Mouse (Mus musculus): ENCODE results near the gene Sppl2b. TPM values are rescaled to one million over a fixed set of nuclear protein-coding genes. Genes with fewer than 3 reads are reported as not detected.

The Sppl2b gene
- polyA plus RNA-seq, 1 experiment from 2014 or later, result 61.0 TPM

GRCm38 (mm10) chr10:80904004-80904693 lies 49.1 kb downstream of the Sppl2b start:
- H3K4me3 ChIP-seq, result no peak overlapping the region
- no peak overlapping the region for H3K4me2 ChIP-seq (replicated peaks)
- 87% methylated on average over 28 of the region's 28 CpGs for WGBS
- H3K27me3 ChIP-seq, result no peaks in the 10 kb centered on the region
- no peak for ATAC-seq (replicated peaks)
- no peak overlapping the region for H3K9ac ChIP-seq (replicated peaks)
- no peaks in the 10 kb centered on the region for H3K9me3 ChIP-seq
- H3K4me1 ChIP-seq, result peaks cover 10% of the 10 kb centered on the region
- peaks cover 48% of the 10 kb centered on the region for H3K36me3 ChIP-seq
- no peak overlapping the region for H3K27ac ChIP-seq (replicated peaks)

GRCm38 (mm10) chr10:80904709-80905108 lies 49.6 kb downstream of the Sppl2b start:
- Histone ChIP-seq H3K4me2 (replicated peaks) (no peak overlapping the region), H3K4me3 (no peak overlapping the region), H3K9ac (replicated peaks) (no peak overlapping the region), H3K4me1 (peaks cover 4% of the 10 kb centered on the region), H3K36me3 (peaks cover 52% of the 10 kb centered on the region), H3K9me3 (no peaks in the 10 kb centered on the region), H3K27me3 (no peaks in the 10 kb centered on the region), H3K27ac (replicated peaks) (no peak overlapping the region)
- WGBS, result 94% methylated on average over 11 of the region's 11 CpGs
- no peak for ATAC-seq (replicated peaks)

- H3K36me3 ChIP-seq, result peaks cover 54% of the 10 kb centered on the region
- no peaks in the 10 kb centered on the region for H3K27me3 ChIP-seq
- ATAC-seq (replicated peaks), result no peak
- H3K27ac ChIP-seq (replicated peaks), result no peak overlapping the region
- no peaks in the 10 kb centered on the region for H3K9me3 ChIP-seq
- 94% methylated on average over 22 of the region's 22 CpGs for WGBS
- H3K4me3 ChIP-seq, result no peak overlapping the region
- H3K9ac ChIP-seq (replicated peaks), result no peak overlapping the region
- H3K4me1 ChIP-seq, result no peaks in the 10 kb centered on the region
- H3K4me2 ChIP-seq (replicated peaks), result no peak overlapping the region
Measured at GRCm38 (mm10) chr10:80909375-80910162, 54.5 kb downstream of the Sppl2b start.

- Histone ChIP-seq H3K9ac (replicated peaks) (no peak overlapping the region), H3K4me3 (no peak overlapping the region), H3K27me3 (no peaks in the 10 kb centered on the region), H3K9me3 (no peaks in the 10 kb centered on the region), H3K27ac (replicated peaks) (no peak overlapping the region), H3K4me1 (peaks cover 8% of the 10 kb centered on the region), H3K4me2 (replicated peaks) (no peak overlapping the region), H3K36me3 (peaks cover 39% of the 10 kb centered on the region)
- WGBS, result 93% methylated on average over 4 of the region's 4 CpGs
- ATAC-seq (replicated peaks), result no peak
Measured at GRCm38 (mm10) chr10:80911354-80911753, 56.3 kb downstream of the Sppl2b start.

- Histone ChIP-seq H3K4me3 (no peak overlapping the region), H3K27me3 (no peaks in the 10 kb centered on the region), H3K27ac (replicated peaks) (no peak overlapping the region), H3K36me3 (peaks cover 39% of the 10 kb centered on the region), H3K4me2 (replicated peaks) (no peak overlapping the region), H3K4me1 (peaks cover 14% of the 10 kb centered on the region), H3K9me3 (no peaks in the 10 kb centered on the region), H3K9ac (replicated peaks) (no peak overlapping the region)
- ATAC-seq (replicated peaks), result no peak
Measured at GRCm38 (mm10) chr10:80911891-80912290, 56.8 kb downstream of the Sppl2b start.

- 87% methylated on average over 7 of the region's 8 CpGs for WGBS
- Histone ChIP-seq H3K4me1 (peaks cover 22% of the 10 kb centered on the region), H3K27me3 (no peaks in the 10 kb centered on the region), H3K9me3 (no peaks in the 10 kb centered on the region), H3K4me3 (no peak overlapping the region), H3K27ac (replicated peaks) (no peak overlapping the region), H3K4me2 (replicated peaks) (no peak overlapping the region), H3K36me3 (peaks cover 31% of the 10 kb centered on the region), H3K9ac (replicated peaks) (no peak overlapping the region)
- no peak for ATAC-seq (replicated peaks)
Measured at GRCm38 (mm10) chr10:80913364-80914011, 58.4 kb downstream of the Sppl2b start.

GRCm38 (mm10) chr10:80914253-80914656 lies 59.2 kb downstream of the Sppl2b start:
- peaks cover 25% of the 10 kb centered on the region for H3K36me3 ChIP-seq
- no peak overlapping the region for H3K9ac ChIP-seq (replicated peaks)
- H3K27ac ChIP-seq (replicated peaks), result no peak overlapping the region
- ATAC-seq (replicated peaks), result no peak
- no peaks in the 10 kb centered on the region for H3K27me3 ChIP-seq
- H3K4me2 ChIP-seq (replicated peaks), result no peak overlapping the region
- WGBS, result 87% methylated on average over 5 of the region's 5 CpGs
- H3K4me3 ChIP-seq, result no peak overlapping the region
- H3K9me3 ChIP-seq, result no peaks in the 10 kb centered on the region
- H3K4me1 ChIP-seq, result peaks cover 24% of the 10 kb centered on the region

GRCm38 (mm10) chr10:80915260-80915659 lies 60.2 kb downstream of the Sppl2b start:
- Histone ChIP-seq H3K4me1 (peaks cover 24% of the 10 kb centered on the region), H3K36me3 (peaks cover 15% of the 10 kb centered on the region), H3K9ac (replicated peaks) (no peak overlapping the region), H3K9me3 (no peaks in the 10 kb centered on the region), H3K27me3 (no peaks in the 10 kb centered on the region), H3K4me2 (replicated peaks) (no peak overlapping the region), H3K27ac (replicated peaks) (no peak overlapping the region), H3K4me3 (no peak overlapping the region)
- no peak for ATAC-seq (replicated peaks)
- 85% methylated on average over 2 of the region's 2 CpGs for WGBS

GRCm38 (mm10) chr10:80915736-80916135 lies 60.7 kb downstream of the Sppl2b start:
- Histone ChIP-seq H3K27me3 (no peaks in the 10 kb centered on the region), H3K4me1 (peaks cover 24% of the 10 kb centered on the region), H3K9ac (replicated peaks) (no peak overlapping the region), H3K36me3 (peaks cover 11% of the 10 kb centered on the region), H3K4me3 (no peak overlapping the region), H3K4me2 (replicated peaks) (no peak overlapping the region), H3K9me3 (no peaks in the 10 kb centered on the region), H3K27ac (replicated peaks) (no peak overlapping the region)
- WGBS, result 80% methylated on average over 4 of the region's 4 CpGs
- ATAC-seq (replicated peaks), result no peak

GRCm38 (mm10) chr10:80917336-80917778 lies 62.3 kb downstream of the Sppl2b start:
- H3K4me1 ChIP-seq, result peaks cover 24% of the 10 kb centered on the region

GRCm38 (mm10) chr10:80917779-80918434 lies 62.8 kb downstream of the Sppl2b start, which contains the start of gene Lmnb2:
Gene Lmnb2, minus strand, starts transcription at chr10:80918245.
- Histone ChIP-seq H3K9me3 (no peaks in the 10 kb centered on the region), H3K27me3 (no peaks in the 10 kb centered on the region), H3K27ac (replicated peaks) (peak within 1 kb of the TSS; percentile 80), H3K9ac (replicated peaks) (peak within 1 kb of the TSS; percentile 80), H3K4me3 (peak within 1 kb of the TSS; percentile 85), H3K36me3 (no peaks in the 10 kb centered on the region), H3K4me1 (peaks cover 24% of the 10 kb centered on the region), H3K4me2 (replicated peaks) (peak within 1 kb of the TSS; percentile 92)
- peak; percentile 83 for ATAC-seq (replicated peaks)
- WGBS, result under 1% methylated on average over 61 of the region's 61 CpGs

More at GRCm38 (mm10) chr10:80917336-80917778, 62.3 kb downstream of the Sppl2b start:
- no peaks in the 10 kb centered on the region for H3K36me3 ChIP-seq
- peak overlapping the region; percentile 80 for H3K27ac ChIP-seq (replicated peaks)
- H3K4me2 ChIP-seq (replicated peaks), result peak overlapping the region; percentile 92
- peak overlapping the region; percentile 85 for H3K4me3 ChIP-seq
- no peaks in the 10 kb centered on the region for H3K27me3 ChIP-seq
- 3% methylated on average over 15 of the region's 15 CpGs for WGBS
- no peaks in the 10 kb centered on the region for H3K9me3 ChIP-seq
- peak; percentile 49 for ATAC-seq (replicated peaks)
- H3K9ac ChIP-seq (replicated peaks), result peak overlapping the region; percentile 80

All from forebrain, embryonic 15.5 days (tissue).